Mouse (Mus musculus): ENCODE measurements around the gene Adamts4.

- TF ChIP-seq CTCF (IDR thresholded peaks at IDR 0.05; ENCODE audit: low read depth): no peak
- no peak for TF ChIP-seq EP300 (IDR thresholded peaks at IDR 0.05; ENCODE audit: low read depth)
Observed at GRCm38 (mm10) chr1:171221281-171222193, 28.7 kb upstream of the Adamts4 start.

All from heart, postnatal 0 days (tissue).